Mouse (Mus musculus) myocyte (in vitro differentiated cells): ENCODE measurements around the gene Sh3gl2. TPM values are rescaled to one million over a fixed set of nuclear protein-coding genes. Genes with fewer than 3 reads are reported as not detected.

Experiments
- H3K27me3 ChIP-seq: one replicate; pipeline ENCODE4 v1.6.1; 2011; ENCODE audit not compliant: control insufficient read depth, insufficient read depth, insufficient read length
- H3K36me3 ChIP-seq: one replicate; pipeline ENCODE4 v1.6.1; 2011; ENCODE audit not compliant: control insufficient read depth, insufficient read depth
- H3K4me2 ChIP-seq: one replicate; pipeline ENCODE4 v1.6.1; 2011; ENCODE audit warnings: low read depth, control low read depth
- H3K4me3 ChIP-seq: one replicate; pipeline ENCODE4 v1.5.1; 2011; ENCODE audit warnings: mild to moderate bottlenecking, control low read depth, moderate library complexity
- H3K79me2 ChIP-seq: one replicate; pipeline ENCODE4 v1.6.1; 2011; ENCODE audit not compliant: control insufficient read depth, insufficient read depth
- H3ac ChIP-seq: one replicate; pipeline ENCODE4 v1.6.1; 2011; ENCODE audit not compliant: control insufficient read depth, insufficient read length
- CEBPB ChIP-seq: IDR thresholded peaks from 2 replicates; pipeline ENCODE4 v1.6.1; 2011; ENCODE audit warnings: mild to moderate bottlenecking, moderate library complexity; ENCODE audit not compliant: poor library complexity, insufficient read depth, severe bottlenecking
- E2F4 ChIP-seq: IDR thresholded peaks from one replicate; pipeline ENCODE4 v1.6.1; 2011; ENCODE audit warnings: mild to moderate bottlenecking, control low read depth, moderate library complexity; ENCODE audit not compliant: insufficient read depth
- MAX ChIP-seq: IDR thresholded peaks from one replicate; pipeline ENCODE4 v1.6.1; 2011; ENCODE audit warnings: low read depth, mild to moderate bottlenecking, control low read depth
- MYOD1 ChIP-seq, 3 experiments: IDR thresholded peaks; one replicate each; pipeline ENCODE4 v1.6.1; 2011; ENCODE audit warnings: control low read depth in 2 of 3, low read depth in 2 of 3, mild to moderate bottlenecking in 2 of 3, moderate library complexity in 1 of 3; ENCODE audit not compliant: insufficient read length in 2 of 3, control insufficient read depth in 1 of 3
- MYOG ChIP-seq, 3 experiments: IDR thresholded peaks; one replicate each; pipeline ENCODE4 v1.6.1; 2011; ENCODE audit warnings: control low read depth in 2 of 3, low read depth in 2 of 3, mild to moderate bottlenecking in 2 of 3; ENCODE audit not compliant: insufficient read length in 2 of 3, control insufficient read depth in 1 of 3, insufficient read depth in 1 of 3
- POLR2A ChIP-seq: IDR thresholded peaks from one replicate; pipeline ENCODE4 v1.6.1; 2011; ENCODE audit warnings: low read depth, mild to moderate bottlenecking, control low read depth, moderate library complexity; ENCODE audit not compliant: insufficient read length
- POLR2AphosphoS2 ChIP-seq: IDR thresholded peaks from one replicate; pipeline ENCODE4 v1.6.1; 2011; ENCODE audit warnings: low read depth, control low read depth; ENCODE audit not compliant: insufficient read length
- REST ChIP-seq: IDR thresholded peaks from one replicate; pipeline ENCODE4 v1.6.1; 2011; ENCODE audit warnings: mild to moderate bottlenecking, control low read depth, moderate library complexity; ENCODE audit not compliant: insufficient read depth, insufficient read length
- SRF ChIP-seq: IDR thresholded peaks from one replicate; pipeline ENCODE4 v1.6.1; 2011; ENCODE audit warnings: low read depth; ENCODE audit not compliant: control insufficient read depth, insufficient read length
- TCF12 ChIP-seq: IDR thresholded peaks from one replicate; pipeline ENCODE4 v1.6.1; 2011; ENCODE audit warnings: mild to moderate bottlenecking, control low read depth; ENCODE audit not compliant: poor library complexity, insufficient read depth, severe bottlenecking
- TCF3 ChIP-seq: IDR thresholded peaks from one replicate; pipeline ENCODE4 v1.6.1; 2011; ENCODE audit warnings: low read depth, control low read depth; ENCODE audit not compliant: insufficient read length
- USF1 ChIP-seq: IDR thresholded peaks from one replicate; pipeline ENCODE4 v1.6.1; 2011; ENCODE audit warnings: low read depth, mild to moderate bottlenecking, control low read depth, moderate library complexity
- polyA plus RNA-seq: library from polyadenylated mRNA; unstranded; fragments of >200 nt; fragmentation: generic; extraction: Trizol; gene quantifications from one replicate; pipeline ENCODE4 v1.2.1, GENCODE M21; 2012; ENCODE audit warnings: missing spikeins

The Sh3gl2 gene
- polyA plus RNA-seq, 1 experiment: not detected

- Histone ChIP-seq H3K79me2 (no peaks in the 10 kb centered on the region), H3K36me3 (no peaks in the 10 kb centered on the region), H3K27me3 (no peaks in the 10 kb centered on the region), H3ac (no peak overlapping the region), H3K4me2 (no peak overlapping the region), H3K4me3 (no peak overlapping the region)
- no peak for TF ChIP-seq MAX
- no peak for TF ChIP-seq SRF
- no peak for TF ChIP-seq REST
- no peak for TF ChIP-seq CEBPB
- no peak for TF ChIP-seq POLR2AphosphoS2
- no peak for TF ChIP-seq TCF3
- TF ChIP-seq POLR2A: no peak
- no peak for TF ChIP-seq TCF12
- TF ChIP-seq USF1: no peak
- no peak for TF ChIP-seq MYOD1 (IDR thresholded peaks at IDR 0.05; ENCODE audit: control insufficient read depth in 1 of 3, insufficient read length in 2 of 3, low read depth in 2 of 3)
- TF ChIP-seq E2F4: no peak
- no peak for TF ChIP-seq MYOG (IDR thresholded peaks at IDR 0.05; ENCODE audit: control insufficient read depth in 1 of 3, insufficient read depth in 1 of 3, insufficient read length in 2 of 3, low read depth in 2 of 3)
These were observed 324.9 kb downstream of the Sh3gl2 start for GRCm38 (mm10) chr4:85529852-85530251.

GRCm38 (mm10) chr4:85539677-85540076 is 334.8 kb downstream of the Sh3gl2 start:
- no peak overlapping the region for H3ac ChIP-seq
- H3K4me3 ChIP-seq: no peak overlapping the region
- no peaks in the 10 kb centered on the region for H3K79me2 ChIP-seq
- TF ChIP-seq REST (no peak), TCF12 (no peak)
- H3K4me2 ChIP-seq: no peak overlapping the region
- no peaks in the 10 kb centered on the region for H3K36me3 ChIP-seq
- H3K27me3 ChIP-seq: no peaks in the 10 kb centered on the region

- TF ChIP-seq REST (no peak), TCF3 (no peak), POLR2A (no peak), MYOD1 (IDR thresholded peaks at IDR 0.05; ENCODE audit: control insufficient read depth in 1 of 3, insufficient read length in 2 of 3, low read depth in 2 of 3) (no peak), SRF (no peak), MAX (no peak), MYOG (IDR thresholded peaks at IDR 0.05; ENCODE audit: control insufficient read depth in 1 of 3, insufficient read depth in 1 of 3, insufficient read length in 2 of 3, low read depth in 2 of 3) (no peak), TCF12 (no peak), POLR2AphosphoS2 (no peak), E2F4 (no peak), CEBPB (no peak), USF1 (no peak)
- H3ac ChIP-seq: no peak overlapping the region
- no peak overlapping the region for H3K4me2 ChIP-seq
These were observed 338.3 kb downstream of the Sh3gl2 start for GRCm38 (mm10) chr4:85543221-85543620.

DNA sequence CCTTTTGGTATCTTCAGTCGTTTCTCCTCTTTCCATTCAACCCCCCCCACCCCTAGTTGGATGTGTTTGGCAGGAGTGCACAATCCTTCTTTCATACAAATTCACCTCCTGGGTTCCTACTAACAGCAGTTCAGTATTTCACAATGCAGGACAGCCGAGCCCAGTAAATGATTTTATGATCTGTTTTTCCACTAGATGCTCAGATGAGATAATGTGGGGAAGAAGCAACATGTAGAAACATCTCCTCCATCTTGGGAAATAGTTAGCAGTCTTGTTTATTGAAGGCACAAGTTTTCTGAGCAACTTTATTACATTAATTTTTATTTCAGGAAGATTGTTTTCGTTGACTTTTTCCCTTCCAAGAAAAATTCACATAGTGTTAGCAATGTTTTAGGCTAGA is 349.8 kb downstream of the Sh3gl2 start:
- Histone ChIP-seq H3K27me3 (no peaks in the 10 kb centered on the region), H3K79me2 (no peaks in the 10 kb centered on the region), H3K4me3 (no peak overlapping the region), H3ac (no peak overlapping the region), H3K4me2 (no peak overlapping the region), H3K36me3 (no peaks in the 10 kb centered on the region)
- TF ChIP-seq USF1: no peak
- no peak for TF ChIP-seq CEBPB
- TF ChIP-seq TCF12: no peak
- no peak for TF ChIP-seq TCF3
- no peak for TF ChIP-seq SRF
- no peak for TF ChIP-seq MYOG (IDR thresholded peaks at IDR 0.05; ENCODE audit: control insufficient read depth in 1 of 3, insufficient read depth in 1 of 3, insufficient read length in 2 of 3, low read depth in 2 of 3)
- no peak for TF ChIP-seq MYOD1 (IDR thresholded peaks at IDR 0.05; ENCODE audit: control insufficient read depth in 1 of 3, insufficient read length in 2 of 3, low read depth in 2 of 3)
- TF ChIP-seq POLR2AphosphoS2: no peak

More at GRCm38 (mm10) chr4:85543221-85543620, 338.3 kb downstream of the Sh3gl2 start:
- Histone ChIP-seq H3K4me3 (no peak overlapping the region), H3K27me3 (no peaks in the 10 kb centered on the region), H3K79me2 (no peaks in the 10 kb centered on the region), H3K36me3 (no peaks in the 10 kb centered on the region)

DNA sequence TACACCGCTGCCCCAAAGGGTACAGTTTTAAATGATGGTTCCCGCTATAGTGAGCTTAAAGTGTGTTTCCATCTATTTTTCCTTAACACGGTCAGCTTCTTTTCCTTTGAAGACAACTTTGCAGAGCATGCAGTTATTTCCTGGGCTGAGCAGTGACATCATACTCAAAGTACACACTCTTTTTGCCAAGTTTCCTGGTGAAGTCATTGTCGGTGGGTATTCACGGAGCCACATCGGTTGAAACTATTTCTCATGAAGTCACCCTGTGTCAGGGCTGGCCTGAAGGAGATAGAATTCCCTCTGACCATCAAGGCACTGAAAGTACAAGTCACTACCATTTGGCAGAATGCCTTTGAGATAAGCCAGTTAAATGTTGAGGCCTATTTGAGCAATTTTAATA is 354.8 kb downstream of the Sh3gl2 start:
- Histone ChIP-seq H3K36me3 (no peaks in the 10 kb centered on the region), H3ac (no peak overlapping the region), H3K4me2 (no peak overlapping the region), H3K27me3 (no peaks in the 10 kb centered on the region), H3K79me2 (no peaks in the 10 kb centered on the region), H3K4me3 (no peak overlapping the region)
- no peak for TF ChIP-seq TCF3
- no peak for TF ChIP-seq CEBPB
- TF ChIP-seq MYOD1 (IDR thresholded peaks at IDR 0.05; ENCODE audit: control insufficient read depth in 1 of 3, insufficient read length in 2 of 3, low read depth in 2 of 3): no peak
- no peak for TF ChIP-seq SRF
- no peak for TF ChIP-seq MAX
- no peak for TF ChIP-seq TCF12
- TF ChIP-seq E2F4: no peak
- no peak for TF ChIP-seq USF1
- no peak for TF ChIP-seq POLR2AphosphoS2
- no peak for TF ChIP-seq REST
- no peak for TF ChIP-seq MYOG (IDR thresholded peaks at IDR 0.05; ENCODE audit: control insufficient read depth in 1 of 3, insufficient read depth in 1 of 3, insufficient read length in 2 of 3, low read depth in 2 of 3)
- no peak for TF ChIP-seq POLR2A
